Mouse (Mus musculus) urinary bladder, postnatal 14 days (tissue): Measurements from ENCODE around the gene Mycl.
A peak's percentile ranks its signal among the peaks of the same experiment; 100 is the strongest.

ENCODE experiments used
- DNase-seq: peaks from one replicate; pipeline ENCODE4 v3.0.0; 2021; ENCODE audit warnings: low spot score

Mycl gene

DNA sequence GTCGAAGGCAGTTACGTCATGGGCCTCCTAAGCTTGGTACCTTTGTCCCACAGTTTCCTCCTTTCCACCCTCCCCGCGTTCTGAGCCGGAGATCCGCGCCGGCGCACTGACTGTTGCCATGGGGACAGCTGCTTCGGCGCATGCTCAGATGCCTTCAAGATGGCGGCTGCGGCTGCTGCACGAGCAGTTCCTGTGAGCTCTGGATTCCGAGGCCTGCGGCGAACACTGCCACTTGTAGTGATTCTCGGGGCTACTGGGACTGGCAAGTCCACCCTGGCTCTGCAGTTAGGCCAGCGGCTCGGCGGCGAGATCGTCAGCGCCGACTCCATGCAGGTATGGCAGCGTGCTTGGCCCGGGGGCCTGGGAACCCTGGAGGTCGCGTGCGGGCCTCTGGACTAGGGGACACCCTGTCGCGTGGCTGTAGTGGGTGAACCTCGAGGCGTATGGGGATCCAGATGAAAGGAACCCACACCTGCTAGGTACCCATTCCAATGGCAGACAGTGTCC lies 21.1 kb downstream of the Mycl start, which contains the start of gene Trit1:
Gene Trit1, plus strand, starts transcription at position 147 of the 507 bp plus-strand sequence.
- peak; percentile 95 for DNase-seq

DNA sequence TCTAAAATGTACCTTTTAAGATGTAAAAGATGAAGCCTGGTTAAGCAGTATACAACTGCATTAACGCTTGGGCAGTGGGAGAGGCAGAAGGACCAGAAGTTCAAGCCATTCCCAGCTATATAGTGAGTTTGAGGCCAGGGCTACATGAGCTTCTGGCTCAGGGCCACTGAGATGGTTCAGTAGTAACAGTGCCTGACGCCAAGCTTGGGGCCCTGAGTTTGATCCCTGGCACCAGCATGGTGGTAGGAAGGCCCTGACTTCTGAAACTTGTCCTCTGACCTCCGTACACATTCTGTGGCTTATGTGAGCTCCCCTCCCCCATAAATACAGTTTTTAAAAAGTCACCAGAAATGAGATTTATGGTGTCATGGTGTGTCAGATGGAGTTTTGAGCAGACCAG lies 26.1 kb downstream of the Mycl start:
- no peak for DNase-seq

- DNase-seq = no peak
Observed at GRCm38 (mm10) chr4:123022896-123023295, 27.4 kb downstream of the Mycl start.

GRCm38 (mm10) chr4:123025418-123025817 lies 30.0 kb downstream of the Mycl start:
- no peak for DNase-seq

- no peak for DNase-seq
Observed at GRCm38 (mm10) chr4:123026161-123026560, 30.7 kb downstream of the Mycl start.

GRCm38 (mm10) chr4:123026597-123026996 lies 31.1 kb downstream of the Mycl start:
- no peak for DNase-seq

DNA sequence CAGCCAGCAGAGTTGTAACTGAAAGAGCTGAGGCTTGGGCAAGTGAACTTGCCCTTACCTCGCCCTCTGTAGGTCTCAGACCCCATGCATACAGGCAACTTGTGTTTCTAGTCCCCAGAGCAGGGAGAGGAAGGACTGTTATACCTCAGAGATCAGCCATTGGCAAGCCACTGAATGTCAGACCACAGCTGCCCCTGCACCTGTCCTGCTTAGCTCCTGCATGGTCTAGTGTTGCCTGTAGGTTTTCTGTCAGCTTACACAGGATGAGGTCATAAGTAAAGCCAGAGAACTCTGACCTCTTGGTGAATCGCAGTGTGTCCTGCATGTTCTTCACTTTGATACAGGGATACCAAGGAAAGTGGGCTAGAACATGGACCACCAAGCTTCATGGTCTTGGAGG lies 39.4 kb downstream of the Mycl start:
- no peak for DNase-seq

DNA sequence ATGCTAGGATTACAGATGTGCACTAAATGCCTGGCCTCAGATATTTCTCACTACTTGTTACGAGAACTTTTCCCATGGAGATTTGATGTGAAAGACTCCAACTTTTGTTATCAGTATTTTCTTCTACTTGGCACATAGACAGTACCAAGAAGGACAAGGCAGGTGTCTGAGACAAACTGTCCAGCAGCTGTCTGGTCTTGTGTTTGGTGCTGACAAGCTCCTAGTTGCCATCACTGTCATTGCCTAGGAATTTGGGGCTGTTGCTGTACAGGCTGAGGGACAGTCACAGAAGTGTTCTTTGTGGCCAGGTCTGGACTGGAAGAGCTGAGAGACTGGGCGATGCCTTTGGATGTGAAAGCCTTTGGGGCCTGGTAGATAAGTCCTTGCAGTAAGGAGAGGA lies 40.2 kb downstream of the Mycl start:
- DNase-seq = no peak

DNA sequence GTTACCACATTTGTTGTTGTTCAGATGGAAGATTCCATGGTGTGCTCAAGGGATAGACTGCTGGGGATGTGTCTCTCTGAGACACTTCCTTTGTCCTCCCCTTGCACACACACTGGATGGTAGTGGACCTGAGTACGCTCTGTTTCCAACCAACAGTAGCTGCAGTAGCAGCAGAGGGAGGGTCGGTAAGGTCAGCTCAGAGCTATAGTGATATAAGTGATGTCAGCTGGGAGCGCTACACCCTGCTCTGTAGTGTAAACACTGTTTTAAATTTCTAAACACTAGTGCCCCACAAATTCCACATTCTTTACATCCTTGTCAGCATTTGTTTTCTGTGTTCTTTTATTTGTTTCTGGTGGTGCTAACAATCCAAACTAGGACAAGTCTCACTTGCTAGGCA lies 41.3 kb downstream of the Mycl start:
- no peak for DNase-seq

DNA sequence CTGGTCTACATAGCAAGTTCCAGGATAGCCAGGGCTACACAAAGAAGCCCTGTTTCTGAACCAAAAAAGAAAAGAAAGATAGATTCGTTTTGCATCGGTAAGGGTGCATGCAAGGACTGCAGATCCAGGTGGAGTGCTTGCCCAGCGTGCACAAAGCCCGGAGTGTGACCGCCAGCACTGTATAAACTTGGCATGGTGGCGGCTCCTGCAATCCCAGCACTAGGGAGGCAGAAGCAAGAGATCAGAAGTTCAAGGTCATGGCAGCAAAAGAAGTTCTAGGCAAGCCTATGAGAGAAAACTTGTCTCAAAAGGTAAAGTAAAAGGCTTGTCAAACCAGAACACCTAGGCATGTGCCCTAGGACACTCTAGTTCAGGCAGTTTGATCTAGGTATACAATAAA lies 45.7 kb downstream of the Mycl start:
- no peak for DNase-seq

- DNase-seq = no peak
Observed at GRCm38 (mm10) chr4:123043858-123044257, 48.4 kb downstream of the Mycl start.

- DNase-seq = peak; percentile 48
Observed at GRCm38 (mm10) chr4:123044842-123045241, 49.4 kb downstream of the Mycl start.

GRCm38 (mm10) chr4:123046300-123046699 lies 50.8 kb downstream of the Mycl start:
- DNase-seq = peak; percentile 88

DNA sequence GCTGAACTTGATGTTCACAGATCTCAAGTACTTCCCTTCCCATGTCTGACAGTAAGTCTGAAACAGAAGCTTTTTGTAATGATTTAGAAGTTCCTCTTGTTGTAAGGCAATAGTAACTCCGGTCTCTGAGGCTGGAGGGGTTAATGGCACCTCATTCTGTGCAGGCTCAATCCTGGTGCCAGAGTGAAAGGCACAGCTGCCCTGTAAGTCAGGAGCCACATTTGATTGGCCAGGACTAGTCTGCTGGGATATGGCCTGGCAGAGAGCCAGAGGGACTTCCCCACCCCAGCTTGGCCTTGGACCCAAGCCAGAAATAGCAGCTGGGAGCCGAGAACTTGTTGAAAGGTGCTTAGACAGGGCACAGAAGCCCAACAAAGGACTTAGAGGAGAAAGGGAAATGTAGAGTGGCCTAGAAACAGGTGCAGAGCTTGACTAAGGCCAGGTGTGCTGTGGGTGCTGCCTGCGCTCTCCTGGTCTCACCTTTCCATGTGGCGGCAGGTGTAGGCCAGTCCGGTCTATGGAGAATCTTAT lies 55.3 kb downstream of the Mycl start:
- DNase-seq = peak; percentile 88
